Mouse (Mus musculus) bone marrow, adult 2 months (tissue): ENCODE results near the gene Hist1h2ad.

Experiments used
- CTCF ChIP-seq: fragments of 200-500 bp; IDR thresholded peaks from 2 replicates; pipeline ENCODE4 v1.5.1; 2011; ENCODE audit warnings: low read length, control low read depth; ENCODE audit not compliant: control insufficient read depth, insufficient read depth
- POLR2A ChIP-seq: fragments of 200-500 bp; IDR thresholded peaks from 2 replicates; pipeline ENCODE4 v1.6.1; 2011; ENCODE audit warnings: low read depth, mild to moderate bottlenecking, control low read depth, low read length, borderline replicate concordance; ENCODE audit not compliant: control insufficient read depth

GRCm38 (mm10) chr13:23530181-23530900, 43.8 kb upstream of the Hist1h2ad start:
- TF ChIP-seq CTCF (no peak), POLR2A (no peak)
